Mouse (Mus musculus) hindbrain, embryonic 11.5 days (tissue): Measurements from ENCODE around the gene Sult1a1. TPM values are rescaled to one million over a fixed set of nuclear protein-coding genes. Genes with fewer than 3 reads are reported as not detected.

ENCODE experiments used
- ATAC-seq: fragments of 200-750 bp; cut with Nextera tagmentation; 2 replicates; pipeline ENCODE4 v1.8.0; 2017; ENCODE audit warnings: mild to moderate bottlenecking, moderate TSS enrichment, moderate library complexity; ENCODE audit not compliant: low FRiP score
- DNase-seq: peaks from one replicate; pipeline ENCODE4 v3.0.0-alpha.2; 2015; ENCODE audit warnings: low spot score
- H3K27ac ChIP-seq: fragments of 300-500 bp; sonication (generic); 2 replicates; pipeline ENCODE4 v1.5.1; 2014; ENCODE audit warnings: mild to moderate bottlenecking, low read depth, low read length
- H3K27me3 ChIP-seq: fragments of 300-500 bp; sonication (generic); 2 replicates; pipeline ENCODE4 v1.6.1; 2014; ENCODE audit warnings: mild to moderate bottlenecking, low read length, moderate library complexity, mixed read lengths; ENCODE audit not compliant: control insufficient read depth, insufficient read depth
- H3K36me3 ChIP-seq: fragments of 300-500 bp; sonication (generic); 2 replicates; pipeline ENCODE4 v1.6.1; 2014; ENCODE audit warnings: mild to moderate bottlenecking, low read length, moderate library complexity, mixed read lengths; ENCODE audit not compliant: control insufficient read depth, insufficient read depth
- H3K4me1 ChIP-seq: fragments of 300-500 bp; sonication (generic); replicated peaks from 2 replicates; pipeline ENCODE4 v1.6.1; 2014; ENCODE audit warnings: low read length, mixed read lengths; ENCODE audit not compliant: control insufficient read depth, insufficient read depth
- H3K4me2 ChIP-seq: fragments of 300-500 bp; sonication (generic); replicated peaks from 2 replicates; pipeline ENCODE4 v1.6.1; 2014; ENCODE audit warnings: mild to moderate bottlenecking, low read depth, low read length
- H3K4me3 ChIP-seq: fragments of 300-500 bp; sonication (generic); 2 replicates; pipeline ENCODE4 v1.5.1; 2014; ENCODE audit warnings: low read depth, low read length
- H3K9ac ChIP-seq: fragments of 300-500 bp; sonication (generic); 2 replicates; pipeline ENCODE4 v1.6.1; 2014; ENCODE audit warnings: low read depth, low read length
- H3K9me3 ChIP-seq: fragments of 300-500 bp; sonication (generic); 2 replicates; pipeline ENCODE4 v1.6.1; 2016; ENCODE audit warnings: low read length; ENCODE audit not compliant: control insufficient read depth
- WGBS: fragments of 180-500 bp; shearing (Covaris S2); extraction: QIAGEN DNeasy Blood & Tissue Kit; methylation state at CpG from one replicate; pipeline ENCODE4 v1.1.7; 2014; 5-methylcytosine and 5-hydroxymethylcytosine counted together
- polyA plus RNA-seq: library from polyadenylated mRNA; unstranded; fragments of >200 nt; fragmentation: Nextera tagmentation; extraction: Ambion mirVana; gene quantifications from 2 replicates; pipeline ENCODE4 v1.2.1, GENCODE M21; 2014

The Sult1a1 gene
- 0.25 and 0.52 TPM in 2 replicates for polyA plus RNA-seq

DNA sequence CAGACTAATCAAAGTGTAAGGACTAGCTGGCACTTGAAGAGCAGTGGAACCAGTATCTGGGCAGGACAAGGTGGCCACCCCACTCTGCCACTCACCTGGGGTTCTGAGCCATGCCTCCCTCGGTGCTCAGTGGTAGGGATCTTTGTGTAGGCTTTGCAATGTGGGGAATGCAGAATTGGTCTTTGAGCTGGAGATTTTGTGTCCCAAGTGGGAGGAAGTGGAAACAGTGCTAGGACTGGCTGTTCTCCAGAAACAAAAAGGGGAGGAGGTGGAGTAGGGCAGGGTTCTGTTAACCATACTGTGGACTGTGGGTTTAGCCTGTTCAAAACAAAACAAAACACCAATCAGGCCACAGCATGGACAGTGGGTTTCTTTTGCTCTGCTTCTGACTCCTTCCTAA is at the start of gene Sult1a1:
Sult1a1 (minus strand) TSS at position 226 of the 400 bp plus-strand sequence.
- H3K36me3 ChIP-seq = no peaks in the 10 kb centered on the region
- no peaks in the 10 kb centered on the region for H3K27me3 ChIP-seq
- H3K4me3 ChIP-seq = no peak within 1 kb of the TSS
- H3K9ac ChIP-seq = no peak within 1 kb of the TSS
- ATAC-seq (no peak), DNase-seq (no peak)
- H3K27ac ChIP-seq = no peak within 1 kb of the TSS
- H3K4me1 ChIP-seq = no peaks in the 10 kb centered on the region
- no peaks in the 10 kb centered on the region for H3K9me3 ChIP-seq
- WGBS = 92% methylated on average over 1 of the region's 1 CpGs
- H3K4me2 ChIP-seq = no peak within 1 kb of the TSS

DNA sequence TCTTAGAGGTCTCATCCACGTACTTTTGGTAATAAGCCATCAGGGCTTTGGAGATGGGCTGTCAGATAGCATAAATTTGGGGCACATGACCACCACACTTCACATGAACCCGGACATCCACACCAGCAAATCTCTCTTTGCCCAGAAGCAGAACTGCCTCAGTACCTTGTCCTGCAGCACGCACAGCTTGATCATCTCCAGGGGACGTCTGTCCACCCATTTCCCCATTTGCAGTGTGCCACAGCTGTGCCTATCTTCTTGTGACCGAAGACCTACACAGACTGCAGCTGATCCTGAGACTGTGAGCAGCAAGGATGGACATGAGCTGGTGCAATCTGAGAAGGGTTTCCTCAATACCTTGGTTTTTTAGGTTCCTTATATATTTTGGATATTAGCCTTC is 49.4 kb upstream of the Sult1a1 start:
- Histone ChIP-seq H3K36me3 (no peaks in the 10 kb centered on the region), H3K4me3 (no peak overlapping the region), H3K4me2 (no peak overlapping the region), H3K9me3 (no peaks in the 10 kb centered on the region), H3K27me3 (no peaks in the 10 kb centered on the region), H3K4me1 (no peaks in the 10 kb centered on the region), H3K27ac (no peak overlapping the region), H3K9ac (no peak overlapping the region)
- DNase-seq (no peak), ATAC-seq (no peak)
- WGBS = 82% methylated on average over 5 of the region's 5 CpGs

DNA sequence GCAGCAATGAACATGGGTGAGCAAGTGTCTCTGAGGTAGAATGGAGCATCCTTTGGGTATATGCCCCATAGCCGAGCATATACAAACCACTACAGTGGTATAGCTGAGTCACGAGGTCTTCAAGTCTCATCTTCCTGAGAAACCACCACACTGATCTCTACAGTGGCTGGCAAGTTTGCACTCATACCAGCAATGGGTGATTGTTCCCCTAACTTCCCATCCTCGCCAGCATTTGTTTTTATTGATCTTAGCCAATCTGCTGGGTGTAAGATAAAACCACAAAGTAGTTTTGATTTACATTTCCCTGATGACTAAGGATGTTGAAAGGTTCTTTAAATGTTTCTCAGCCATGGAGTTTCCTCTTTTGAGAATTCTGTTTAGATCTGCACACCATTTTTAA is 48.8 kb upstream of the Sult1a1 start:
- no peaks in the 10 kb centered on the region for H3K9me3 ChIP-seq
- no peak overlapping the region for H3K4me3 ChIP-seq
- H3K4me2 ChIP-seq = no peak overlapping the region
- no peak overlapping the region for H3K27ac ChIP-seq
- 83% methylated on average over 3 of the region's 3 CpGs for WGBS
- ATAC-seq = no peak
- no peaks in the 10 kb centered on the region for H3K4me1 ChIP-seq
- H3K36me3 ChIP-seq = no peaks in the 10 kb centered on the region
- H3K27me3 ChIP-seq = no peaks in the 10 kb centered on the region
- H3K9ac ChIP-seq = no peak overlapping the region
- DNase-seq = no peak

DNA sequence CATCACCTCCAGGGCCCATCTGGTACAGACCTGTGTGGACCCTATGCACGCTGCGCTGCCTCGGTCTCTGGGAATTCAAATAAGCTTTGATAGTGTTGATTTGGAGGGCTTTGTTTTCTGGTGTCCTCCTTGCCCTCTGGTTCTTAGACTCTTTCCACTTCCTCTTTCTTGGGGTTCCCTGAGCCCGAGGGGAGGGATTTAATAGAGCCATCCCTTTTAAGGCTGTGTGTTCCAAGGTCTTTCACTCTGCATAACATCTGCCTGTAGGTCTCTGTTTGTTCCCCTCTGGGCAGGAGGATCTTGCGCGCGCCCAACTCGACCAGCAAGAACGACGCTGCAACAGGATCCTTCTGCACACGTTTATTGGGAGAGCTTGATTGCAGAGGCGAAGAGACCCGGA is 45.4 kb upstream of the Sult1a1 start:
- Histone ChIP-seq H3K4me2 (no peak overlapping the region), H3K27me3 (no peaks in the 10 kb centered on the region), H3K36me3 (no peaks in the 10 kb centered on the region), H3K9ac (no peak overlapping the region), H3K4me1 (no peaks in the 10 kb centered on the region), H3K4me3 (no peak overlapping the region), H3K27ac (no peak overlapping the region), H3K9me3 (no peaks in the 10 kb centered on the region)
- ATAC-seq (no peak), DNase-seq (no peak)
- 90% methylated on average over 13 of the region's 13 CpGs for WGBS

DNA sequence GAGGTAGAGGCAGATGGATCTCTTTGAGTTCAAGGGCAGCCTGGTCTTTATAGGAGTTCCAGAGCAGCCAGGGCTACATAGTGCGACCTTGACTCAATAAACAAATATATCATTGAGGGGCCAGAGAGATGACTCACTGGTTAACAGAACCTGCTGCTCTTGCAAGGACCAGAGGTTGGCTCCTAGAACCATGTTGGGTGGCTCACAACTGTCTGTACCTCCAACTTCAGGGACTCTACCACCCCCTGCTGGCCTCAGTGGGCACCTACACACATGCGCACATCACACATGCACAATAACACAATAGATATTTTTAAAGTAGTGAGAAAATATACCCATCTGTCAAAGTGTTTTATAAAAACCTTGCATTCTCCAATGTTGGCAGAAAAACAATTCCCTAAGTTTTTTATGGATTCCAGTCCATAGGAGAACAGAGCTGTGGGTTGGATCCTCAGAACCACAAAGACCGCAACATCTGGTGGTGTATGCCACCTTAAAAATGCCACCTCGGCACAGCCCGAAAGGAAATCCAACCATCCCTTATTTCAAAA is 42.6 kb upstream of the Sult1a1 start:
- H3K4me1 ChIP-seq = no peaks in the 10 kb centered on the region
- 95% methylated on average over 5 of the region's 5 CpGs for WGBS

DNA sequence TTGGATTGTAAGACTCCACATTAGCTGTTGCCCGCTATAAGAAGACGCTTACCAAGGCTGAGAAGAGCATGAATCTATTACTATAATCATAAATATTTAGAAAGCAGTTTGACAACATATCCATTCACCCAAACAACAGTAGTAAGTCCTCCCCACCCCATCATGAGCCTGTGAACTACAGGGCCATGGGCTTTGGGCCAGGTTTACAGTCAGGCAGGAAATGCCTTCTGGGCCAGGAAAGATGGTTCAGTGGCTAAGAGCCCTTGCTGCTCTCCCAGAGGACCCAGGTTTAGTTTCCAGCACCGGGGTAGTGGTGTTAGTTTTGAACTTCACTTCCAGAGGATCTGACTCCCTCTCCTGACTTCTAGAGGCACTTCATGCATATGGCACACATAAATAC is 41.3 kb upstream of the Sult1a1 start:
- no peak overlapping the region for H3K9ac ChIP-seq
- DNase-seq (no peak), ATAC-seq (no peak)
- H3K4me2 ChIP-seq = no peak overlapping the region
- H3K27me3 ChIP-seq = no peaks in the 10 kb centered on the region
- H3K36me3 ChIP-seq = no peaks in the 10 kb centered on the region
- no peak overlapping the region for H3K27ac ChIP-seq
- 88% methylated on average over 3 of the region's 3 CpGs for WGBS
- H3K4me1 ChIP-seq = no peaks in the 10 kb centered on the region
- no peak overlapping the region for H3K4me3 ChIP-seq
- H3K9me3 ChIP-seq = no peaks in the 10 kb centered on the region

More for the DNA sequence above, 42.6 kb upstream of the Sult1a1 start:
- no peak overlapping the region for H3K4me3 ChIP-seq
- no peaks in the 10 kb centered on the region for H3K36me3 ChIP-seq
- DNase-seq (no peak), ATAC-seq (no peak)
- no peaks in the 10 kb centered on the region for H3K9me3 ChIP-seq
- H3K27me3 ChIP-seq = no peaks in the 10 kb centered on the region
- H3K9ac ChIP-seq = no peak overlapping the region
- no peak overlapping the region for H3K27ac ChIP-seq
- no peak overlapping the region for H3K4me2 ChIP-seq

DNA sequence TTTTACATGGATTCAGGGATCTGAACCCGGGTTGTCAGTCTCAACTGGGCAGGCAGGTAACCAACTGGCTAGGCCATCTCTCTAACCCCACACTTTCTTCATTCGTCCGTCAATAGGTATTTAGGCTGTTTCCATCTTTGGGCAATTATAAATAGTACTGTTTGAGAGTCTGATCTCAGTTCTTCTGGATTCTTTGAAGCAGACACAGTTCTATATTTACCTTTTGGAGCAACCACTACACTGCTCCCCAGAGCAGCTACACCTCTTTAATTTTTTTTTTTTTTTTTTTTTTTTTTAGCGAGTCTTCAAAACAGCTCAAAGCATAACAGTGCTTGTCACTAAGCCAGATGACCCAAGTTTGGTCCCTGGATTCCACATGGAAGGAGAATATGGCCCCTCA is 39.4 kb upstream of the Sult1a1 start:
- ATAC-seq (no peak), DNase-seq (no peak)
- Histone ChIP-seq H3K4me2 (no peak overlapping the region), H3K4me3 (no peak overlapping the region), H3K9me3 (no peaks in the 10 kb centered on the region), H3K4me1 (no peaks in the 10 kb centered on the region), H3K27me3 (no peaks in the 10 kb centered on the region), H3K36me3 (no peaks in the 10 kb centered on the region), H3K27ac (no peak overlapping the region), H3K9ac (no peak overlapping the region)
- 81% methylated on average over 4 of the region's 4 CpGs for WGBS

DNA sequence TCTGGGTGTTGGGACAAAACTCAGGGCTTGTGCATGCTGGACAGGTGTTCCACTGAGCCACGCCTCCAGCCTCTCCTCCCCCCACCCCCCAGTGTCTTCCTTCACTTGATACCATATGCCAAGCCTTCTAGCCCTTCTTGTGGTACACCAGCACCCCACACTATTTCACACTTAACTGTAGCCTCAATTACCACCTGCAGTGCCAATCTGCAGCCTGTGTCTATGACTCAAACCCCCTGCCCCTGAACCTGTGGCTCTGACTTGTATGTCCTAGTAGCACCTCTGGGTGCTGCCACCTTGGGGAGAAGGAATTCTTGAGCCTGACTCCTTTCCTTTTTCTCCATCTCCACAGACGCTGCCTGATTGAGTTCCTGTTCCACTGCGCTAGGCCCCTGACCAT is 35.7 kb upstream of the Sult1a1 start:
- no peak for DNase-seq
- H3K27me3 ChIP-seq = no peaks in the 10 kb centered on the region
- no peak for ATAC-seq
- H3K4me3 ChIP-seq = no peak overlapping the region
- no peak overlapping the region for H3K9ac ChIP-seq
- no peak overlapping the region for H3K27ac ChIP-seq
- H3K9me3 ChIP-seq = no peaks in the 10 kb centered on the region
- H3K36me3 ChIP-seq = no peaks in the 10 kb centered on the region
- WGBS = 88% methylated on average over 3 of the region's 3 CpGs
- no peak overlapping the region for H3K4me2 ChIP-seq
- H3K4me1 ChIP-seq = no peaks in the 10 kb centered on the region

DNA sequence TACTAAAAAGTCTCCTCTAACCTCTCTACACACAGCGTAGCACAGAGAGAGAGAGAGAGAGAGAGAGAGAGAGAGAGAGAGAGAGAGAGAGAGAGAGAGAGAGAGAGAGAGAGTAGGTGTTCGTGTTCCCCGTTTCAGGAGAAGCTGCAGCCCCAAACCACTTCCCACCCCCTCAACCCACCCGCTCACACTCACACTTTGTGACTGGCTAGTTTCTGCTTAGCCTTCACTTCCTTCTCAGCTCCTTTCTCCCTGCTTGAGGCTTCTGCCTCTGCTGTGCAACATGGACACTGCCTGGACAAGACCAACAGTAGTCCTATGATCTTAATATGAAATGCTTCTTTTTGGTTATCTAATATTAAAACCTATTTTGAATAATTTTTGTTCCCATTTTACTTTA is 34.0 kb upstream of the Sult1a1 start:
- WGBS = 70% methylated on average over 3 of the region's 4 CpGs
- H3K9ac ChIP-seq = no peak overlapping the region

More for the DNA sequence above, 34.0 kb upstream of the Sult1a1 start:
- no peak overlapping the region for H3K4me3 ChIP-seq
- no peaks in the 10 kb centered on the region for H3K27me3 ChIP-seq
- no peaks in the 10 kb centered on the region for H3K36me3 ChIP-seq
- H3K4me2 ChIP-seq = no peak overlapping the region
- no peaks in the 10 kb centered on the region for H3K4me1 ChIP-seq
- ATAC-seq (no peak), DNase-seq (no peak)
- H3K9me3 ChIP-seq = no peaks in the 10 kb centered on the region
- no peak overlapping the region for H3K27ac ChIP-seq
